Mouse (Mus musculus): ENCODE data around the gene Arhgdib. TPM values are rescaled to one million over a fixed set of nuclear protein-coding genes. Genes with fewer than 3 reads are reported as not detected.

The Arhgdib gene
- polyA plus RNA-seq (2014; fragmentation: Nextera tagmentation; extraction: Ambion mirVana): 27.2 and 29.7 TPM in 2 replicates

DNA sequence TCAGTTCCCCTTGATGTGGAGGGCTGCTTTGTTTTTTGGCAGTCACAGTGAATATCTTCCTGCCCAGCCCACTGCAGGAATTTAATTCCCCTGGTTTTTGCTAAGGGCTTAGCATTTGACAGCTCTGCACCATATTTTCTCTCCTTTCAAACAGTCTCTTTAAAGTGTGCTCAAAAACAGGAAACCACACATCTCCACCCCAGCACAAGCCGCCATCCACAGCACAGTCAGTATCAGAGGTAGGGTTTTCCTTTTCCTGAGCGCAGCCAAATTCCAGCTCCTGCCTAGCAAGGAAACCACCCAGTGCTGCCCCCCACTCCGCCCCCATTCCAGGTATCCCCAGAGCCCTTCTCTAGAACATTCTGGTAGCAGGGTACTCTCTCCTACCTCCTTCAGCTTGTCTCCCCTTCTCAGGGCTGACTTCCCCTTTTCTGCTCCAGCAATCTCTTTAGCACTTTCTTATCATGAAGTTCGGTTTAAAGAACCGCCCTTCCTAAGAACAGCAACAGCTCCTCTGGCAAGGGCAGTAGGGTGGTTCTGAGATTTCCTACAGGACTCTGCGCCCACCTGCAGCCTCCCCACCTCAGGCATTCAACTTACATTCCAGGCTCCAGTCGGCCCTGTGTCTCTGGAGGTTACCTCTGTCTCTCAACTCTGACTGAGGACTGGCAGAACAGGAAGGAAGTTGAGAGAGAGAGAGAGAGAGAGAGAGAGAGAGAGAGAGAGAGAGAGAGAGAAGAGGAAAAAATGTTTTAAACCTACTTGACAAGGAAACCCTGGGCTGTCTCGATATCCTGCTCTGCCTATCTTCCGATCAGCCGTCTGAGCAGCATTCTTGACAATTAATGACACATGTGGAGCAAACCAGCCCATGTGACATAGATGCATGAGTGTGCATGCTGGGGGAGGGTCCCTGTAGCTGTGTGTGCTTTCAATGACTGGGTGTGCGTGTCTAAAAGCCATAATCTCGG is at the start of gene Arhgdib:
TSS of gene Arhgdib (minus strand) at position 849 of the 971 bp plus-strand sequence.
- H3K4me2 ChIP-seq (ENCODE audit: low read depth): no peak within 1 kb of the TSS
- no peaks in the 10 kb centered on the region for H3K4me1 ChIP-seq (ENCODE audit: control insufficient read depth, insufficient read depth, low read length)
- DNase-seq (ENCODE audit: low spot score) (no peak), ATAC-seq (ENCODE audit: insufficient read depth, low FRiP score, low TSS enrichment) (no peak)
- H3K4me3 ChIP-seq (ENCODE audit: low read depth, low read length): no peak within 1 kb of the TSS
- H3K36me3 ChIP-seq (ENCODE audit: control insufficient read depth, insufficient read depth, low read length): no peaks in the 10 kb centered on the region
- 64% methylated on average over 12 of the region's 12 CpGs for WGBS
- no peaks in the 10 kb centered on the region for H3K27me3 ChIP-seq (ENCODE audit: control insufficient read depth, insufficient read depth, low read length)
- H3K9me3 ChIP-seq (ENCODE audit: control insufficient read depth, low read length): no peaks in the 10 kb centered on the region
- no peak within 1 kb of the TSS for H3K9ac ChIP-seq (ENCODE audit: low read length)
- H3K27ac ChIP-seq (ENCODE audit: low read depth, low read length): 0 out of 2 replicates have a peak within 1 kb of the TSS, but pooled peaks have one; percentile 20

DNA sequence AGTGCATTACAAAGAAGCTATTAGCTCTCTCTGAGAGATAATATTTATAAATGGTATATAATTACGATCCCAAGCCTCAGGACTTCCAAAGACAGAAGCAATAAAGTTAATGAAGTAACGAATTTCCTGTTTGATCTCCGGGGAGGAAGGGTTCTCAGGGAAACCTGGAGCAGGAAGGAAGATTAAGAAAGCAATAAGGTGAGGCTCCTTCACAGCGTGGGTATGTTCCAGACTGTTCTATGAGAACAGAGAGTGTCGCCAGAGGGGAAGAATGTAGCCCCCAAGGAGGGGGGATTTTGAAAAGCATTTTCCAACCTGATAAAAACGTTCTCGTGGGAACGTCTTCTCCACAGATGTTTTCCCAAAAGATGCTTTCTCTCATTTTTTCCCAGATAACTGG is 48.9 kb upstream of the Arhgdib start:
- no peak for ATAC-seq (ENCODE audit: insufficient read depth, low FRiP score, low TSS enrichment)
- Histone ChIP-seq H3K36me3 (ENCODE audit: control insufficient read depth, insufficient read depth, low read length) (no peaks in the 10 kb centered on the region), H3K9ac (ENCODE audit: low read length) (no peak overlapping the region), H3K4me2 (ENCODE audit: low read depth) (no peak overlapping the region), H3K4me1 (ENCODE audit: control insufficient read depth, insufficient read depth, low read length) (no peaks in the 10 kb centered on the region), H3K9me3 (ENCODE audit: control insufficient read depth, low read length) (no peaks in the 10 kb centered on the region), H3K27me3 (ENCODE audit: control insufficient read depth, insufficient read depth, low read length) (no peaks in the 10 kb centered on the region), H3K27ac (ENCODE audit: low read depth, low read length) (no peak overlapping the region), H3K4me3 (ENCODE audit: low read depth, low read length) (no peak overlapping the region)
- 68% methylated on average over 8 of the region's 8 CpGs for WGBS
- peak; percentile 2 for DNase-seq (ENCODE audit: low spot score)

DNA sequence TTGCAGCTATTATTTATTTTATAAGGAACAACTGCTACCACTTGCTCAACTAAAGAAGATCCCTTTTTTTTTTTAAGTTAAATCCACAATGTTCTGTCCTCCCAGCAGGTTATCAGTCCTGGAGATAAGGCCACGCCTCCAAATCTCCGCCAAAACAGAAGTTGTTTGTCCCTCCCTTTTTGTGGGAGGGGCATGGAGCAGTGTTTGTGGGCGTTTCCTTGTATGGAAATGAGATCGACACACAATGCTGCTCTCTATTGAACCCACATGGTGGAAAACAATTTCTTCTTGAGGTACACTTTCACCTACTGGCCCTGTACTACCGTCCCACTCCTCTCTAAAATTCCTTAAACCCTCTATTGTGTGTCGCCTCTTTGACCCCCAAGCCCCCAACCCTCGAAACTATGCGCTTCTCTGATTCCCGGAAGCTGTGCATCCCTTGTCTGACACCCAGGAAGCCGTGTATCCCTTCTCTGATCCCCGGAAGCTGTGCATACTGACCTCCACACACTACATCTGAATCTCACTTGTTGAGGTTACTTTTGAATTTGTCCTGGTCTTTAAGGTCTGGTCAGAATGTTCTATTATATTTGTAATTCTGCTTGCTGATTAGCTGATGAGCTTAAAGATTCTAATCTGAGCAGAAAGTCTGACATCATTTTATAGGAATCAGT is 48.3 kb upstream of the Arhgdib start:
- no peak overlapping the region for H3K4me2 ChIP-seq (ENCODE audit: low read depth)
- no peaks in the 10 kb centered on the region for H3K27me3 ChIP-seq (ENCODE audit: control insufficient read depth, insufficient read depth, low read length)
- DNase-seq (ENCODE audit: low spot score) (peak; percentile 4), ATAC-seq (ENCODE audit: insufficient read depth, low FRiP score, low TSS enrichment) (no peak; the same call in 1 of the 2 replicates)
- 30% methylated on average over 11 of the region's 11 CpGs for WGBS
- no peaks in the 10 kb centered on the region for H3K4me1 ChIP-seq (ENCODE audit: control insufficient read depth, insufficient read depth, low read length)
- H3K9ac ChIP-seq (ENCODE audit: low read length): no peak overlapping the region
- H3K9me3 ChIP-seq (ENCODE audit: control insufficient read depth, low read length): no peaks in the 10 kb centered on the region
- H3K4me3 ChIP-seq (ENCODE audit: low read depth, low read length): no peak overlapping the region
- no peaks in the 10 kb centered on the region for H3K36me3 ChIP-seq (ENCODE audit: control insufficient read depth, insufficient read depth, low read length)
- no peak overlapping the region for H3K27ac ChIP-seq (ENCODE audit: low read depth, low read length)

DNA sequence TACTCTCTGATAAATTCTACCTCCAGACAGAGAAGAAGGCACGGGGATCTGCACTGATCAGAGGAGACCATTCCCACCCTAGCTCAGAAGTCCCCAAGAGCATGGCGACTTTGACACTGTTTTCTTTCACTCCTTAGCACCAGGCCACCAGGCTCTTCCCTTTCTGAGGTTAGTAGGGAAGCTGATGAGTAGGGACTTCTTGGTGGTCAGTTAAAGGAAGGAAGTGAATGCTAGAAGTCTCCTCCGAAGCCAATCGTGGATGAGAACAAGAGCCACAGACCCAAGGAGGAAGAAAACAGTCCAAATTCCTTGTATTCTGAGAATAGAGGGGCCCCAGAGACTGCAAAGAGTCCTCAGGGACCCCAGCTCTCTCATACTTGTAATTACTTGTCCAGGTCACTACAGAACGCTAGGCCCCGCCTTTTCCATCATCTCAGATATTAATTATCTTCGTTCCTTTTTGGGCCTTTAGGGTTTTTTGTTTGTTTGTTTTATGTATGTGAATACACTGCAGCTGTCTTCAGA is 46.9 kb upstream of the Arhgdib start:
- WGBS: 88% methylated on average over 7 of the region's 7 CpGs
- Histone ChIP-seq H3K9ac (ENCODE audit: low read length) (no peak overlapping the region), H3K4me2 (ENCODE audit: low read depth) (no peak overlapping the region), H3K4me3 (ENCODE audit: low read depth, low read length) (no peak overlapping the region), H3K36me3 (ENCODE audit: control insufficient read depth, insufficient read depth, low read length) (no peaks in the 10 kb centered on the region), H3K27me3 (ENCODE audit: control insufficient read depth, insufficient read depth, low read length) (no peaks in the 10 kb centered on the region), H3K27ac (ENCODE audit: low read depth, low read length) (no peak overlapping the region), H3K9me3 (ENCODE audit: control insufficient read depth, low read length) (no peaks in the 10 kb centered on the region), H3K4me1 (ENCODE audit: control insufficient read depth, insufficient read depth, low read length) (no peaks in the 10 kb centered on the region)
- DNase-seq (ENCODE audit: low spot score) (no peak), ATAC-seq (ENCODE audit: insufficient read depth, low FRiP score, low TSS enrichment) (no peak)

DNA sequence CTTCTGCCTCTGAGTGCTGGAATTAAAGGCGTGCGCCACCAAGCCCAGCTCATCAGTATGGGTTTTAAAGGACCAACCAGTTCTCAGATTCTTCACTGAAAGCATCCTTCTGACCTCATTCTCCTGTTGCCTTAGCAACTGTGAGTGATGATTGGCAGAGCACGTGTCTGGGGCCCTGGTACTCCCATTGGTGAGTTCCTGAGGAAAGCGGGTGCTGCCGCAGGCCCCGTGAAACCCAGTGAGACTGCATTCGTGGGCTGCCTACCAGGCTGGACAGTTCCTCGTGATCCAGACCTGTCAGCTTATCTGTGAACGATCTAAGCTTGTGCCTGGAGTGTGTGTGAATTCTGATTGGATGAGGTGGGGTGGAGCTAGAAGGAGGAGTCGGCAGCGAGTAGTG is 45.0 kb upstream of the Arhgdib start:
- ATAC-seq (ENCODE audit: insufficient read depth, low FRiP score, low TSS enrichment) (no peak), DNase-seq (ENCODE audit: low spot score) (peak; percentile 2)
- Histone ChIP-seq H3K4me2 (ENCODE audit: low read depth) (no peak overlapping the region), H3K9ac (ENCODE audit: low read length) (no peak overlapping the region), H3K9me3 (ENCODE audit: control insufficient read depth, low read length) (no peaks in the 10 kb centered on the region), H3K27ac (ENCODE audit: low read depth, low read length) (no peak overlapping the region), H3K4me3 (ENCODE audit: low read depth, low read length) (no peak overlapping the region), H3K27me3 (ENCODE audit: control insufficient read depth, insufficient read depth, low read length) (no peaks in the 10 kb centered on the region), H3K4me1 (ENCODE audit: control insufficient read depth, insufficient read depth, low read length) (no peaks in the 10 kb centered on the region), H3K36me3 (ENCODE audit: control insufficient read depth, insufficient read depth, low read length) (no peaks in the 10 kb centered on the region)
- 66% methylated on average over 11 of the region's 11 CpGs for WGBS

DNA sequence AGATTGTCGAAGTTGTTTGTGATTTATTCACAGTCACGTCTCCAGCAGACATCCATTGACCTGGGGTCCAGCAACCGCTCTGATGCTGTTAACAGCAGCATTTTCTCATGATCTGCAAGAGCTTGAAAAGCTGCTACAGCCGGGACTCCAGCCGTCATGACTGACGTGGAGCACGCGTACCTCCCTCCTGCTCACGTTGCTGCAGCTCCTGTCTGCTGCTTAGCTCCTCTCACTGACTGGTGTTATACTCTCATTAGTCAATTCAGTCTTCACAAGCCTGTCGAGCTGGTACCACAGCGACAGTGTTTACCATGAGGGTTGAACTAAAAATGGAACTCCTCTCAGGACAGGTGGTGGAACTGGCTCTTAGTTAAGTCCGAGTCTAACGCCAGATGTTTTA is 44.3 kb upstream of the Arhgdib start:
- Histone ChIP-seq H3K9me3 (ENCODE audit: control insufficient read depth, low read length) (no peaks in the 10 kb centered on the region), H3K9ac (ENCODE audit: low read length) (no peak overlapping the region), H3K27me3 (ENCODE audit: control insufficient read depth, insufficient read depth, low read length) (no peaks in the 10 kb centered on the region), H3K4me3 (ENCODE audit: low read depth, low read length) (no peak overlapping the region), H3K36me3 (ENCODE audit: control insufficient read depth, insufficient read depth, low read length) (no peaks in the 10 kb centered on the region), H3K4me1 (ENCODE audit: control insufficient read depth, insufficient read depth, low read length) (no peaks in the 10 kb centered on the region), H3K27ac (ENCODE audit: low read depth, low read length) (no peak overlapping the region), H3K4me2 (ENCODE audit: low read depth) (no peak overlapping the region)
- 73% methylated on average over 13 of the region's 13 CpGs for WGBS
- DNase-seq (ENCODE audit: low spot score): peak; percentile 6
- ATAC-seq (ENCODE audit: insufficient read depth, low FRiP score, low TSS enrichment): no peak

DNA sequence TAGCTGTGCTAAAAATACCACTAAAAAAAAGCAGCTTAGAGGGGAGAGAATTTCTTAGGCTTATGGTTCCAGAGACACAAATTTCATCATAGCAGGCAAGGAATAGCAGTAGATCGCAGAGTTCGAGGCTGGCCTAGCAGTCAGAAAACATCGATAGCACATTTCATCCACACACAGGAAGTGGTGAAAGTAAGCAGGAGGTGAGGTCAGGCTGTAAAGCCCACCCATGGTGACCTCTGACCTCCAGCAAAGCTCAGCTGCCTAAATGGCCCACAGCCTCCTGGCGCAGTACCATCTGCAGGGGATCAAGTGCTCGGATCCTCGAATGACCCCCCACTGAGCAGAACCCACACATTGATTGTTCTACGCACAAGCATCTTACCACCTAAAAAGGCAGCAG is 41.5 kb upstream of the Arhgdib start:
- no peak overlapping the region for H3K9ac ChIP-seq (ENCODE audit: low read length)
- H3K27ac ChIP-seq (ENCODE audit: low read depth, low read length): no peak overlapping the region
- H3K4me1 ChIP-seq (ENCODE audit: control insufficient read depth, insufficient read depth, low read length): no peaks in the 10 kb centered on the region
- 46% methylated on average over 7 of the region's 7 CpGs for WGBS
- DNase-seq (ENCODE audit: low spot score) (peak; percentile 8), ATAC-seq (ENCODE audit: insufficient read depth, low FRiP score, low TSS enrichment) (no peak)
- no peak overlapping the region for H3K4me2 ChIP-seq (ENCODE audit: low read depth)
- no peaks in the 10 kb centered on the region for H3K27me3 ChIP-seq (ENCODE audit: control insufficient read depth, insufficient read depth, low read length)
- no peaks in the 10 kb centered on the region for H3K36me3 ChIP-seq (ENCODE audit: control insufficient read depth, insufficient read depth, low read length)
- H3K9me3 ChIP-seq (ENCODE audit: control insufficient read depth, low read length): no peaks in the 10 kb centered on the region
- no peak overlapping the region for H3K4me3 ChIP-seq (ENCODE audit: low read depth, low read length)

DNA sequence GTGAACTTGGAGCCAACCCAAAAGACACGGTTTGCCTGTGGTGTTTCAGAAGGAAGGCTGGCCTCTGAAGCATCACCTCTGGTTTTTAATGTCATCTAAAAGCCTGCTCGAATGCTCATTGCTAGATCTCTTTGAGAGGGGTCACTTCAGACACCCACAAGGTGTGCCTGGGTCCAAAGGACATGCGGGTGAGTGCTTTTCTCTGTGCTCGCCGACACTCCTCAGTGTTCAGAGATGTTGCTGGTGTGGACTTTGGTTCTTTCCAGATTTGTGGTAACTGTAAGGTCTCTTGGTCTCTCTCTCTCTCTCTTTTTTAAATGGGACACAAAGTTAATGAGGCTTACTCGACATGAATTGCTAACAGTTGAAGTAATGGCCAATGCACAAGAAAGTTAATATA is 40.9 kb upstream of the Arhgdib start:
- Histone ChIP-seq H3K4me2 (ENCODE audit: low read depth) (no peak overlapping the region), H3K4me1 (ENCODE audit: control insufficient read depth, insufficient read depth, low read length) (no peaks in the 10 kb centered on the region), H3K9me3 (ENCODE audit: control insufficient read depth, low read length) (no peaks in the 10 kb centered on the region), H3K36me3 (ENCODE audit: control insufficient read depth, insufficient read depth, low read length) (no peaks in the 10 kb centered on the region), H3K27me3 (ENCODE audit: control insufficient read depth, insufficient read depth, low read length) (no peaks in the 10 kb centered on the region), H3K4me3 (ENCODE audit: low read depth, low read length) (no peak overlapping the region), H3K9ac (ENCODE audit: low read length) (no peak overlapping the region), H3K27ac (ENCODE audit: low read depth, low read length) (no peak overlapping the region)
- DNase-seq (ENCODE audit: low spot score) (no peak), ATAC-seq (ENCODE audit: insufficient read depth, low FRiP score, low TSS enrichment) (no peak)
- WGBS: 84% methylated on average over 6 of the region's 6 CpGs
